Mouse (Mus musculus) embryonic facial prominence, embryonic 11.5 days (tissue): ENCODE measurements at regions not wholly inside any gene's neighbourhood (a gene's known extent, or its start where the extent isn't known, plus 50 kb on each side); places are given as distances from the start of the nearest gene placed in this dataset.
A peak's percentile ranks its signal among the peaks of the same experiment; 100 is the strongest.

Experiments used
- ATAC-seq: fragments of 200-750 bp; cut with Nextera tagmentation; replicated peaks from 2 replicates; pipeline ENCODE4 v1.8.0; 2017; ENCODE audit warnings: low read depth; ENCODE audit not compliant: insufficient number of reproducible peaks, low FRiP score, low TSS enrichment
- DNase-seq: peaks from one replicate; pipeline ENCODE4 v3.0.0-alpha.2; 2015; ENCODE audit warnings: low spot score
- H3K27ac ChIP-seq: fragments of 300-500 bp; sonication (generic); replicated peaks from 2 replicates; pipeline ENCODE4 v1.5.1; 2014; ENCODE audit warnings: mild to moderate bottlenecking, low read depth, low read length, control low read depth
- H3K27me3 ChIP-seq: fragments of 300-500 bp; sonication (generic); 2 replicates; pipeline ENCODE4 v1.6.1; 2014; ENCODE audit warnings: mild to moderate bottlenecking, low read length, moderate library complexity, mixed read lengths; ENCODE audit not compliant: control insufficient read depth, insufficient read depth
- H3K36me3 ChIP-seq: fragments of 300-500 bp; sonication (generic); replicated peaks from 2 replicates; pipeline ENCODE4 v1.6.1; 2014; ENCODE audit warnings: low read depth, mild to moderate bottlenecking, low read length, moderate library complexity, mixed read lengths; ENCODE audit not compliant: control insufficient read depth, insufficient read depth
- H3K4me1 ChIP-seq: fragments of 300-500 bp; sonication (generic); 2 replicates; pipeline ENCODE4 v1.6.1; 2014; ENCODE audit warnings: low read length, mixed read lengths; ENCODE audit not compliant: control insufficient read depth, insufficient read depth
- H3K4me2 ChIP-seq: fragments of 300-500 bp; sonication (generic); 2 replicates; pipeline ENCODE4 v1.6.1; 2014; ENCODE audit warnings: low read depth, mild to moderate bottlenecking, control low read depth, low read length, moderate library complexity
- H3K4me3 ChIP-seq: fragments of 300-500 bp; sonication (generic); 2 replicates; pipeline ENCODE4 v1.5.1; 2014; ENCODE audit warnings: low read depth, low read length, control low read depth
- H3K9ac ChIP-seq: fragments of 300-500 bp; sonication (generic); replicated peaks from 2 replicates; pipeline ENCODE4 v1.6.1; 2014; ENCODE audit warnings: mild to moderate bottlenecking, control low read depth, low read length
- H3K9me3 ChIP-seq: fragments of 300-500 bp; sonication (generic); replicated peaks from 2 replicates; pipeline ENCODE4 v1.6.1; 2016; ENCODE audit warnings: mild to moderate bottlenecking, low read length, inconsistent platforms, mixed read lengths; ENCODE audit not compliant: control insufficient read depth
- WGBS: fragments of 180-500 bp; shearing (Covaris S2); extraction: QIAGEN DNeasy Blood & Tissue Kit; methylation state at CpG from one replicate; pipeline ENCODE4 v1.1.7; 2014; 5-methylcytosine and 5-hydroxymethylcytosine counted together

- H3K9me3 ChIP-seq: no peaks in the 10 kb centered on the region
- DNase-seq: peak; percentile 26
- ATAC-seq: no peak
- H3K27me3 ChIP-seq: no peaks in the 10 kb centered on the region
- no peak overlapping the region for H3K27ac ChIP-seq
- H3K4me2 ChIP-seq: no peak overlapping the region
- 48% methylated on average over 11 of the region's 11 CpGs for WGBS
- no peak overlapping the region for H3K4me3 ChIP-seq
- no peaks in the 10 kb centered on the region for H3K36me3 ChIP-seq
- H3K4me1 ChIP-seq: no peaks in the 10 kb centered on the region
- H3K9ac ChIP-seq: no peak overlapping the region
These were observed 221.5 kb downstream of the Ahr start for GRCm38 (mm10) chr12:35313191-35313925.

DNA sequence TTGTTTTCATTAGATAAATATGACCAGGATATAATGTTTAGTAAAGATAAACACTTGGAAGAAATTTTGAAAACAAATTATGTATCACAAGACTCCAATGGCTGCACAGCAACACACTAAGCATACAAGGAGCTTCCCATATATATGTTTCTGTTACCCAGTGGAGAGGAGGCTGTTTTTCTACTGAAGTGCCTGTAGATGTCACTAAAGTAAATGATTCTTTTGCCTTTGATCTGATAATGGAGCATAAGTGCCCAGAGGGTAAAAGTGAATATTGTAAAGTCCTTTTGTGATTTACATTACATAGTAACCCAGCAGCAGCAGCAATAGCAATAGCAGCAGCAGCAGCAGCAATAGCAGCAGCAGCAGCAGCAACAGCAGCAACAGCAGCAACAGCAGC lies 226.3 kb downstream of the Ahr start:
- ATAC-seq (no peak), DNase-seq (peak; percentile 48)
- Histone ChIP-seq H3K27me3 (no peaks in the 10 kb centered on the region), H3K4me3 (no peak overlapping the region), H3K9me3 (no peaks in the 10 kb centered on the region), H3K36me3 (no peaks in the 10 kb centered on the region), H3K9ac (no peak overlapping the region), H3K4me2 (no peak overlapping the region), H3K27ac (no peak overlapping the region), H3K4me1 (no peaks in the 10 kb centered on the region)

GRCm38 (mm10) chr12:35303764-35304717 lies 230.8 kb downstream of the Ahr start:
- no peaks in the 10 kb centered on the region for H3K36me3 ChIP-seq
- no peak overlapping the region for H3K4me3 ChIP-seq
- no peak overlapping the region for H3K4me2 ChIP-seq
- H3K4me1 ChIP-seq: no peaks in the 10 kb centered on the region
- no peak overlapping the region for H3K27ac ChIP-seq
- ATAC-seq: no peak
- H3K9me3 ChIP-seq: no peaks in the 10 kb centered on the region
- H3K9ac ChIP-seq: no peak overlapping the region
- 79% methylated on average over 3 of the region's 3 CpGs for WGBS
- H3K27me3 ChIP-seq: no peaks in the 10 kb centered on the region
- DNase-seq: no peak

DNA sequence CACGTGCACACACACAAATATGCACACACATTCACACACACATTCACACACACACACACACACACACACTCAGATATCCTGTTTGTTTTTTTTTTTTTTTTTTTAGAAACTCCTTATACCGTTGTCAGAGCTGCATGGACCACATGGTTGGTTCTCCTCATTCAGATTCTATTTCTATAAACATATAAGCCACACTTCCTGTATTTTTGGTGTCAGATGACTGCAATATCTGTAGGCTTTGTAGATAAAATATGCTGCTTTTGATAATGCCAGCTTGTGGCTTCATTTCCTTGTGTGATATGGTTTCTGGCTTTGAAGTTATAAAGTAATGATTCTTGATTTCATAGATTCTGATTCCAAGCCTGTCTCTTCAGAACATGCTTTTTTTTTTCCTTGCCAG lies 231.7 kb downstream of the Ahr start:
- DNase-seq (no peak), ATAC-seq (no peak)
- H3K4me2 ChIP-seq: no peak overlapping the region
- no peak overlapping the region for H3K4me3 ChIP-seq
- H3K9ac ChIP-seq: no peak overlapping the region
- H3K27me3 ChIP-seq: no peaks in the 10 kb centered on the region
- H3K36me3 ChIP-seq: no peaks in the 10 kb centered on the region
- no peaks in the 10 kb centered on the region for H3K9me3 ChIP-seq
- WGBS: 79% methylated on average over 2 of the region's 2 CpGs
- H3K27ac ChIP-seq: no peak overlapping the region
- H3K4me1 ChIP-seq: no peaks in the 10 kb centered on the region

DNA sequence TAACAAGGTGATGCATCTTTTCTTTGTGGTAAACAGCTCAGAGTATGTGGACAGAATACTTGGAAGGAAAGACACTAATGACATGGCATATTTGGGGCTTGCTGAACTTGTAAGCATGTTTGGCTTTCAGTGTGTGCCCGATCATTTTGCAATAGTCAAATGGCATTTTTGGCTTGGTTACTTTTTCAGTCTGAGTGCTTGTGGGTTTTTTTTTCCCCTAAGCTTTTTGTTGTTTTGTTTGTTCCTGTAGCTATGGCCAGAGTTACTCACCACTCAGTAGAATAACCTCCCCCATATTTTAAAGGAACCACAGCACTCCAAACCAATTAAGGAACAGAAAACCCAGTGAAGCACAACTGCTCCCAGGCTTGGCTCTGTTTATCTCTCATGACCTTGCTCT lies 240.2 kb downstream of the Ahr start:
- Histone ChIP-seq H3K4me2 (no peak overlapping the region), H3K36me3 (no peaks in the 10 kb centered on the region), H3K4me1 (no peaks in the 10 kb centered on the region), H3K9me3 (no peaks in the 10 kb centered on the region), H3K4me3 (no peak overlapping the region), H3K27me3 (no peaks in the 10 kb centered on the region), H3K27ac (no peak overlapping the region), H3K9ac (no peak overlapping the region)
- ATAC-seq (no peak), DNase-seq (no peak)
- WGBS: 87% methylated on average over 1 of the region's 1 CpGs

- Histone ChIP-seq H3K27me3 (no peaks in the 10 kb centered on the region), H3K9me3 (no peaks in the 10 kb centered on the region), H3K9ac (no peak overlapping the region), H3K4me2 (no peak overlapping the region), H3K4me3 (no peak overlapping the region), H3K36me3 (no peaks in the 10 kb centered on the region), H3K27ac (no peak overlapping the region), H3K4me1 (no peaks in the 10 kb centered on the region)
- no peak for DNase-seq
- 80% methylated on average over 2 of the region's 2 CpGs for WGBS
- ATAC-seq: no peak
These were observed 241.3 kb downstream of the Ahr start for GRCm38 (mm10) chr12:35293566-35293965.

- WGBS: 79% methylated on average over 6 of the region's 6 CpGs
- ATAC-seq (no peak), DNase-seq (no peak)
- no peak overlapping the region for H3K27ac ChIP-seq
- no peaks in the 10 kb centered on the region for H3K9me3 ChIP-seq
- H3K4me3 ChIP-seq: no peak overlapping the region
- no peak overlapping the region for H3K4me2 ChIP-seq
- no peaks in the 10 kb centered on the region for H3K27me3 ChIP-seq
- H3K4me1 ChIP-seq: no peaks in the 10 kb centered on the region
- H3K9ac ChIP-seq: no peak overlapping the region
- no peaks in the 10 kb centered on the region for H3K36me3 ChIP-seq
These were observed 242.9 kb downstream of the Ahr start for GRCm38 (mm10) chr12:35291941-35292341.

DNA sequence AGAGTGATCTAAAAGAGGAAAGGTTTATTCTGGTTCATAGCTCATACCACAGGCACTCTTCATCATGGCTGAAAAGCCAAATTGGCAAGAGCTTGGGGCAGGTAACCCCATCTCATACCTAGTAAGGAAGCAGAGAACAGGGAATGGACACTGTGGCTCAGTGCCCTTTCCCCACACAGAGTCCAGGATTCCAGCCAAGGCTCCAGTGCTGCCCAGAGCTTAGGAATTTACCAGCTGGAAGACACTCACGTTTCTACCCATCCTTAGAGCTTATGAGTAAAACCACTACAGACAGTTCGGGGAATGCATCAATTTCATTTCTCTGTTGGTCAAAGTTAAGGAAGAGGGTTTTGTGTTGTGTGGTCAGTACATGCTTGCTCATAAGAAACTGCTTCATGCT lies 241.0 kb downstream of the Snx13 start:
- Histone ChIP-seq H3K36me3 (no peaks in the 10 kb centered on the region), H3K27me3 (no peaks in the 10 kb centered on the region), H3K4me1 (no peaks in the 10 kb centered on the region), H3K4me3 (no peak overlapping the region), H3K27ac (no peak overlapping the region), H3K9me3 (no peaks in the 10 kb centered on the region), H3K4me2 (no peak overlapping the region), H3K9ac (no peak overlapping the region)
- ATAC-seq (no peak), DNase-seq (no peak)
- WGBS: 82% methylated on average over 2 of the region's 2 CpGs
